Mouse (Mus musculus): ENCODE measurements at regions not wholly inside any gene's neighbourhood (a gene's known extent, or its start where the extent isn't known, plus 50 kb on each side); places are given as distances from the start of the nearest gene placed in this dataset.

DNA sequence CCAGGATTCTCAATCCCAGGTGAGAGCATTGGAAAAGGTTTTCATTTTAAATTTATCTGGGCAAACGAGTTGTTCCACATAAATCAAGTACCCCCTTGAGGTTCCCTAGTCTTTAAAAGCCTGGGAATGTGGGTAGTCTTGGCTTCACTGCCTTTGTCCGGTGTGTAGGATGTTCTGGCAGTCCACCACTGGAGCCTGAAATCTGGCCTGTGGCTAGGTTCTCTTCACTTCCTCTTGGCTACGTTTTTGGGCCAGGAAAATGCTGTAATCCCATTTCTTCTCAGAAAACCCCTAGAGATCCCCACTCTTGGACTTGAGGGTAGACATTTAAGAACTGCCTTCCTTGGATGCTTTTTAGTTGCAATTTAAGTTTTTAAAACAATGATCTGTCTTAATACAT lies 106.9 kb upstream of the Meox2 start:
- no peak for DNase-seq (ENCODE audit: low read depth, low spot score)
- TF ChIP-seq MAFK (IDR thresholded peaks at IDR 0.05; ENCODE audit: borderline replicate concordance, low read depth, low read length) (no peak), USF2 (IDR thresholded peaks at IDR 0.05; ENCODE audit: borderline replicate concordance in 1 of 2, insufficient read depth in 1 of 2, low read depth in 1 of 2, low read length in 2 of 2) (no peak), MYB (IDR thresholded peaks at IDR 0.05; ENCODE audit: low read depth, low read length) (no peak), ZNF384 (IDR thresholded peaks at IDR 0.05; ENCODE audit: low read depth, low read length) (no peak), KAT2A (conservative IDR thresholded peaks at IDR 0.05; ENCODE audit: low read depth, low read length) (no peak), CHD1 (IDR thresholded peaks at IDR 0.05; ENCODE audit: low read depth, low read length) (no peak), USF1 (IDR thresholded peaks at IDR 0.05; ENCODE audit: low read depth, low read length) (no peak), SIN3A (IDR thresholded peaks at IDR 0.05; ENCODE audit: low read length) (no peak), EP300 (IDR thresholded peaks at IDR 0.05; ENCODE audit: low read depth in 1 of 2, low read length in 2 of 2) (no peak), NRF1 (IDR thresholded peaks at IDR 0.05; ENCODE audit: insufficient read depth, low read depth, low read length, poor library complexity, severe bottlenecking) (no peak), MEF2A (IDR thresholded peaks at IDR 0.05; ENCODE audit: extremely low read depth, insufficient replicate concordance, low read depth, low read length, poor library complexity, severe bottlenecking) (no peak), GATA1 (IDR thresholded peaks at IDR 0.05; ENCODE audit: low read depth, low read length) (no peak), SMC3 (IDR thresholded peaks at IDR 0.05; ENCODE audit: low read depth, low read length) (no peak), CHD2 (IDR thresholded peaks at IDR 0.05; ENCODE audit: low read length) (no peak)

DNA sequence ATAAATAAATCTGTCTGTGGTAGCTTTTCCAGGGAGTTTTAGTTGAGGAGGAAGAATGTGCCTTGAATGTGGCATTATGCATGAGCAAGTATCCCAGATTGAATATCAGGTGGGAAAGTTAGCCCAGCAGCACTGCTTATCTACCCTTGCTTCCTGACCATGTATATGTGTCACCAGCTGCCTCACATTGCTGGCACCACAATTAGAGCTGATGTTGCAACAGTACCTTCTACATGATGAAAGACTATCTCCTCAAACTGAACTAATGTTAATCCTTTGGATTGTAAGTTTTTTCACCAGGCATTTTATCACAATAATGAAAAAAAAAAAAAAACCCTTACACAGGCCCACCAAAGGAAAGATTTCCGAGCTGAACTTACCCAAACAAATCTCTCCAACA lies 103.1 kb upstream of the Meox2 start:
- Histone ChIP-seq H3K4me1 (ENCODE audit: control insufficient read depth in 1 of 2, insufficient read depth in 2 of 2, low read length in 2 of 2) (no peaks in the 10 kb centered on the region), H3K36me3 (ENCODE audit: control insufficient read depth in 1 of 2, insufficient read depth in 2 of 2, low read length in 2 of 2) (no peaks in the 10 kb centered on the region), H3K79me2 (ENCODE audit: control insufficient read depth, insufficient read depth, low read length, poor library complexity) (no peaks in the 10 kb centered on the region), H3K4me3 (ENCODE audit: control insufficient read depth in 1 of 2, insufficient read depth in 1 of 2, low read depth in 2 of 2, low read length in 2 of 2) (no peak overlapping the region), H3K9me3 (replicated peaks; ENCODE audit: insufficient read depth, low read length) (no peaks in the 10 kb centered on the region), H3K27ac (ENCODE audit: control insufficient read depth, low read depth, low read length) (no peak overlapping the region), H3K9ac (ENCODE audit: control insufficient read depth, low read depth, low read length, poor library complexity, severe bottlenecking) (no peak overlapping the region), H3K27me3 (ENCODE audit: control insufficient read depth in 1 of 2, insufficient read depth in 2 of 2, low read length in 2 of 2) (no peaks in the 10 kb centered on the region; a peak in 1 of 4 replicates)
- no peak for DNase-seq (ENCODE audit: low read depth, low spot score)
- TF ChIP-seq ELF1 (IDR thresholded peaks at IDR 0.05; ENCODE audit: low read depth, low read length) (no peak), TCF12 (IDR thresholded peaks at IDR 0.05; ENCODE audit: low read depth, low read length) (no peak), MEF2A (IDR thresholded peaks at IDR 0.05; ENCODE audit: extremely low read depth, insufficient replicate concordance, low read depth, low read length, poor library complexity, severe bottlenecking) (no peak), KAT2A (conservative IDR thresholded peaks at IDR 0.05; ENCODE audit: low read depth, low read length) (no peak), GATA1 (IDR thresholded peaks at IDR 0.05; ENCODE audit: low read depth, low read length) (no peak), POLR2AphosphoS5 (IDR thresholded peaks at IDR 0.05; ENCODE audit: borderline replicate concordance, low read depth, low read length) (no peak)

More for the DNA sequence above, 106.9 kb upstream of the Meox2 start:
- no peak overlapping the region for H3K27ac ChIP-seq (ENCODE audit: control insufficient read depth, low read depth, low read length)
- H3K4me3 ChIP-seq (ENCODE audit: control insufficient read depth in 1 of 2, insufficient read depth in 1 of 2, low read depth in 2 of 2, low read length in 2 of 2) = no peak overlapping the region
- no peaks in the 10 kb centered on the region for H3K79me2 ChIP-seq (ENCODE audit: control insufficient read depth, insufficient read depth, low read length, poor library complexity)
- no peaks in the 10 kb centered on the region for H3K9me3 ChIP-seq (replicated peaks; ENCODE audit: insufficient read depth, low read length)
- no peak overlapping the region for H3K9ac ChIP-seq (ENCODE audit: control insufficient read depth, low read depth, low read length, poor library complexity, severe bottlenecking)
- no peaks in the 10 kb centered on the region for H3K4me1 ChIP-seq (ENCODE audit: control insufficient read depth in 1 of 2, insufficient read depth in 2 of 2, low read length in 2 of 2)
- H3K27me3 ChIP-seq (ENCODE audit: control insufficient read depth in 1 of 2, insufficient read depth in 2 of 2, low read length in 2 of 2) = no peaks in the 10 kb centered on the region; a peak in 1 of 4 replicates
- H3K36me3 ChIP-seq (ENCODE audit: control insufficient read depth in 1 of 2, insufficient read depth in 2 of 2, low read length in 2 of 2) = no peaks in the 10 kb centered on the region
